Mouse (Mus musculus) cortical plate, adult 2 months (tissue): ENCODE measurements around the gene Eif4g3.

ENCODE experiments used
- CTCF ChIP-seq: fragments of 200-500 bp; IDR thresholded peaks from 2 replicates; pipeline ENCODE4 v1.5.1; 2011; ENCODE audit warnings: mild to moderate bottlenecking, control low read depth, low read length; ENCODE audit not compliant: insufficient read depth; ENCODE audit errors: extremely low read depth
- POLR2A ChIP-seq: fragments of 200-500 bp; IDR thresholded peaks from 2 replicates; pipeline ENCODE4 v1.6.1; 2011; ENCODE audit warnings: mild to moderate bottlenecking, low read length, control low read depth; ENCODE audit not compliant: insufficient read depth; ENCODE audit errors: extremely low read depth

- no peak for TF ChIP-seq POLR2A
- TF ChIP-seq CTCF, result no peak
Measured at GRCm38 (mm10) chr4:138221406-138221805, 228.6 kb downstream of the Eif4g3 start.
